Mouse (Mus musculus) gastrocnemius, postnatal 10 days (tissue): ENCODE results near the gene Ssr1. TPM values are rescaled to one million over a fixed set of nuclear protein-coding genes. Genes with fewer than 3 reads are reported as not detected.

Experiments
- DNase-seq: peaks from one replicate; pipeline ENCODE4 v3.0.0; 2021; ENCODE audit warnings: mixed read lengths
- total RNA-seq, 2 experiments: library from RNA; stranded (reverse); gene quantifications; 2 replicates each; pipeline ENCODE4 v1.2.3; 2021

The Ssr1 gene
- total RNA-seq, 2 experiments from 2014 or later: 64.8 to 87.4 TPM

DNA sequence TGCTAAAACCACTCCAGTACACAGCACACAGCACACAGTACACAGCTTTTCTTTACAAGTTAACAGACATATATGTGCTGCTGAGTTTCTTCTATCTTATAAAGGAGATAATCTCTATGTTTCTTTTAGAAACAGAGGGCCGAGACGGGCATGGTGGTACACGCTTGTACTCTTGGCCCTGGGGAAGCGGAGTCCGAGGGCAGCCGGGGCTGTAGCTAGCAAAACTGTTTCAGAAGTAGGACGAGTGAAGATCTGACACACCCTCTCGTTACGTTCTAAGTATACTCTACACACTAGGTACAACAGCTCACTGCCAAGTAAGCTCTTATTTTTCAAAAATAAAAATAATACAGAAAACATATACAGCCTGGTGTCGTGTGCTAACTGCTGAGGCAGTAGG is 13.7 kb downstream of the Ssr1 start:
- no peak for DNase-seq

DNA sequence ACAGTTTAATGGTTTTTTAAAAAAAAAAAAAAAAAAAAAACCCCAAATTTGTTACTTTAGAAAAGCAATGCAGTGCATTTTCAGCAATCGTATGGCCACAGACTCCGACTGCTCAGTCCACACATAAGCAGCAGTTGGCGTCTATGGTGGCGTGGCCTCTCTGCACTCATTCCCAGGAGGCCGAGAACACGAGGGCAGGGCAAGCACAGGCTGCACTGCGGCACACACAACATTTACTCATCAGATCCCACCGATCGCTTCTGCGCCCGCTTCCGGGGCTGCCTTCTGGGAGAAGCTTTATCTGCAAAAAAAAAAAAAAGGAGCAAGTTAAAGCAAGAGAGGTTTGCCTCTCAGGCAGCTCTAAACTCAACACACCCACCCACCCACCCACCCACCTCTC is 14.5 kb downstream of the Ssr1 start:
- no peak for DNase-seq

GRCm38 (mm10) chr13:37974731-37975130 is 19.3 kb downstream of the Ssr1 start:
- no peak for DNase-seq

DNA sequence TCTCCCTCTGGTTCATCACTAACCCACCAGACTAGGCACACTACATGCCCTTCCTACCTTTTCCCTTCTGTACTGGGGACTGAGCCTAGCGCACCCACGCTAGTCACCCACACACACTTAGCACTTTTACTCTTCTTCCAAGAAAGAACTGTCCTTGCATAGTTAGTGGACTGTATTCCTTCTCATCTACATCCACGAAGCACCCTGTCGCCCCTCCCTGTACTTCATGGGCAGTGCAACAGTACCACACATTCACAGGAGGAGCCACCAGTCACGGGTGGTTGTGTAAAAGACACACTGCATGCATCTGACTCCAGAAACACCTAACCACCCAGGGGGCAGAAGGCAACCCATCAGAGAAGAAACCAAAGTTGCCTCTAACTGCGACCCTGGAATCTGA is 20.0 kb downstream of the Ssr1 start:
- DNase-seq: no peak

- no peak for DNase-seq
Measured at GRCm38 (mm10) chr13:37970887-37971530, 23.0 kb downstream of the Ssr1 start.

- no peak for DNase-seq
Measured at GRCm38 (mm10) chr13:37969988-37970387, 24.0 kb downstream of the Ssr1 start.

DNA sequence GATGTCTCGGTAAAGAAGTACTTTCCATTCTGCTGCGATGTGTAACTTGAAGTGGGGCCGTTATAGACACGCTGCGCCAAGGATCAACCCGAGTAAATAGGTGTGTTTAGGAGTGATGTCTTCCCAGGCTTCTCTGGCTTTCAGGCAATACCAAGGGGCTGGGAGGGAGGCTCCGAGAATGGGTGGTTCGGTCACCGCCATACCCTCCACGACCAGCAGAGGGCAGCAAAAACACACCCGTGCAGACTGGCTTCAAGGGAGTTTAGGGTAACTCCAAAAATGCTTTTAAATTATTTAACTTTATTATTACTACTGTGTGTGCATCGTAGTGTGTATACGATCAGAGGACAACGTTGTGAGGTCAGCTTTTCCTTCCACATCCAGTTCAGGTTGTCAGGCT is 24.7 kb downstream of the Ssr1 start:
- peak; percentile 93 for DNase-seq

GRCm38 (mm10) chr13:37967565-37967964 is 26.5 kb downstream of the Ssr1 start:
- no peak for DNase-seq

GRCm38 (mm10) chr13:37967052-37967437 is 27.0 kb downstream of the Ssr1 start:
- DNase-seq: peak; percentile 37

- no peak for DNase-seq
Measured at GRCm38 (mm10) chr13:37966256-37967051, 27.6 kb downstream of the Ssr1 start.

GRCm38 (mm10) chr13:37965126-37965914 is 28.7 kb downstream of the Ssr1 start:
- DNase-seq: no peak

DNA sequence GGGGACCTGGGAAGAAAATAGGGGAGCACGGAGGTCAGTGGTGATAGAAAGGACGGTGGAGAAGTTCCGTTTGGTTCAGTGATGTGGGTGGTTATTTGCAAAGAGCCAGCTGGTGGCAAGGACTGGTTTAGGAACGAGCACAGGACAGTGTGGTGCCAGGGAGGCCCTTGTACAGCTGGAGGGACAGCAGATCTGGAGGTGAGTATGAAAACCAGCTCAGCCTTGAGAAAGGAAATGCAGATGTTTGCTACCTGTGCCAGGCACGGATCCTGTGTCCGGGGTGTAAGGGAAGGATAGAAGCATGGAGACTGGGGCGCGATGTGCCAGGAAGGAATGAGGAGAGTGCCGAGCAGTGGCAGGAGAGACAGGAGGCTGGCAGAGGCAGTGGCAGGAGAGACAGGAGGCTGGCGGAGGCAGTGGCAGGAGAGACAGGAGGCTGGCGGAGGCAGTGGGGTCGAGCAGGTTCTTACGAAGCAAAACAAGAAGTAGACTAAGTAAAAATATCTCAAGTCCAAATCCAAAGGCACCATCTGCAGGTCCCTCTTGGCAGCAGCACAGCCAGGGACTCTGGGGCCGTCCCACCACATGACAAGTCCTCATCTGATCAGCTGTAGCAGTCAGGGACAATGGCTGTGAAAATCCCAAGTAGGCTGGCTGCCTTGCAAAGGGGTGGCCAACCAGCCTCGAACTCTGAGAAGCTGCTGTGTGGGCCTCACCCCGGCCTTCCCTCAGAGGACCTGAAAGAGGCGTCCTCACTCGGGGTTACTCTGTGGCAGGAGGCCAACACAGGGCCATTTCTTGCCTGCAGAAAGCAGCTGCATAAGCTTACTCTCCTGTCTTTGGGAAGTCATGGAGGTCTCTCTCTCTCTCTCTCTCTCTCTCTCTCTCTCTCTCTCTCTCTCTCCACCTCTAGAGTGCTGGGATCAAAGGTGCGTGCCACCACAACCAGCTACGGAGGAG is 29.6 kb downstream of the Ssr1 start:
- no peak for DNase-seq

DNA sequence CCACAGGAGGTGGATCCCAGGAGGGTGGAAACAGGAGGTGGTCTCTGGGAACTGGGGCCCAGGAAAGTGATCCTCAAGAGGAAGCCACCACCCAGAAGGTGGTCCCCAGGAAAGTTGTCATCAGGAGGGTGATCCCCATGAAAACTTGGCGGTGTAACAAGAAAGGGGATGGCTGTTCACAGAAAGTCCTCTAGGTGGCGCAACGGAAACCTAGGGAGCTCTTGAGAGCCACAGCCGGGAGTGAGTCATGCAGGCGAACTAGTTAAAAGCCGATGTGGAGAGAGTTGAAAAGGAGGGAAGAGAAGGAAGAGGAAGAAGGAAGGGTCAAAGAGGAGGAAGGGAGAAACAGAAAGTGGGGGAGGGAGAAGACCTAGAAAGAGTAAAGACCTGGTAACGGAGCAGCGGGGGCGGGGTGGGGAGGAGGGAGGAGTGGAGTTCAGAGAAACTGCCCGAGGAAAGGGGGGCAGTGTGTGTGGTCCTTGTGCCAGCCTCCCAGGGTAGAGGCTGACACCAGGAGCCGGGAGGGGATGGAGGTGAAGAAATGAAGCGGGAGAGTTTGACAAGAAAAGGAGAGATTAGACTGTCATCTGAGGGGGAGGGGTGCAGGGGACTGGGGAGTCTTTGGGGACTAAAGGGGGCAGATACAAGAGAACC is 30.5 kb downstream of the Ssr1 start:
- peak; percentile 74 for DNase-seq

GRCm38 (mm10) chr13:37962541-37962940 is 31.5 kb downstream of the Ssr1 start:
- DNase-seq: no peak

DNA sequence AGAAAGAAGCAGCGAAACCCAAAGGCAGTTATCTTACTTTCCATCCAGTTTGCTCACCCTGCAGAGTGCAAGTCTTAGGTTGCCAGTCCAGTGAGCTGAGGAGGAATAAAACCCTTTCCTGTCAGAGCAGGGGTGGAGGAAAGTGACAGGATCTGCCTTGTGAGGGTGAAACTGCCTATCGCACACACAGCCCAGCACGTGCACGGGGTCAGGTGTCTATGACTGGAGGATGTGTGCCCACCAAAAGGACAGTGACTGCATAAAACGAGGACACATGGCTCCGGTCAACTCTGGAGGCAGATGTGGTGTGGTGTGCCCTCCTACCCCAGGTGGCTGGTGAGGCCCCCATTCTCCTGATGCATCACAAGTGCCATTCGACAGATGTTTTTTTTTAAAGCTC is 34.1 kb downstream of the Ssr1 start:
- no peak for DNase-seq

DNA sequence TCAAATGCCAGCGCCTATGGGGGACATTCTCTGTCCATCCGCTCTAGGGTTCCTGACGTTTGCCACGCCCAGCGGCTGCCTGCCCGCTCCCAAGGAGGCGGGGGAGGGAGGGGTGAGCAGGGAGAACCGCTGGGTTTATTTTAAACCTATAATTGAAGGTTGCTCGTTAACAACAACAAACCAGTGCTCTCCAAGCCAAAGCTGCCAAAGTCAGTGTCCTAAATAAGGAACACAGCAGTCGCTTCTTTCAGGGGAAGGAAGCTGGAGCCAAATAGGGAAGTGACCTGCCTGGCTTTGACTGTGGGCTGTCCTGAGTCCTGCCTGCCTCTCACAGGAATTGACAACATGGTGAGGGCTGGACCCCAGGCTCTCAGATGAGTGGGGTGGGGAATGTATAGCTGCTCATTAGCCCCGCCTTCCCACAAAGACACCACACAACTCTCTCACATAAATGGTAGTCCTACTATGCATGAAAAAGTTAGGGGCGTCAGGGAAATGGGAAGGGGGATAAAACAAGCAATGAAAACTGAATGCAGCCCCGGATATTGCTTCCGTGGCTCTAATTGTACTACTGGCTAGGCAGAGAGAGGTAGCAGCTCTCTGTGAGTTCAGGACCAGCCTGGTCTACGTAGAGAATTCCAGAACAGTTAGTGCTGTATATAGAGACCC is 34.6 kb downstream of the Ssr1 start:
- no peak for DNase-seq

DNA sequence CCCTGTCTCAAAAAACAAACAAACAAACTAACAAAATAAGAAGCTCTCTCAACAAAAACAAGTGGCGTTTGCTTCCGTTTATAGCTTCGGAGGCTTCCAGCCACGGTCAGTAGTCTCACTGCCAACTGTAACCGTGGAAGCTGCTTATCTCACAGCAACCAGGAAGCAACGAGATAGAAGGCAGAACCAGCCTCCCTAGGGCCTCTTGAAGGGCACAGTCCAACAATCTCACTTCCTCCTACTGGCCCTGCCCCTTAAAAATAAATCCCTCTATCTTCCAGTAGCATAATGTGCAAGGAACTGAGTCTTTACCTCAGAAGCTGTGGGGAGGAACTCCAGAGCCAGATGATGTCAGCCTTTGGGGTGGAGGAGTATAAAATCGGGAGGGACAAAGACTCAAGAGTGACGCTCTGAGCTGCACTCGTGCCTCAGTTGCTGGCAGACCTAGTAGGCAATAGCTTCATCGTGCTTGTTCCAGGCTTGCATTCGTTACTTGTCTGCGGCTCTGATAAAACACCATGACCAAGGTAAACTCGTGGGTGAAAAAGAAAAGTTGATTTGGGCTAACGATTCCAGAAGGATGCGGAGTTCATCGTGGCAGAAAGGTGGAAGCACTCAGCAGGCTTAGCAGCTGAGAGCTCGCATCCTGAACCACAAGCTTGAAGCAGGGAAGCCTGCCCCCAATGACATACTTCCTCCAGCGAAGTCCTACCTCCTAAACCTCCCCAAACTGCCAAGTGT is 35.3 kb downstream of the Ssr1 start:
- no peak for DNase-seq

DNA sequence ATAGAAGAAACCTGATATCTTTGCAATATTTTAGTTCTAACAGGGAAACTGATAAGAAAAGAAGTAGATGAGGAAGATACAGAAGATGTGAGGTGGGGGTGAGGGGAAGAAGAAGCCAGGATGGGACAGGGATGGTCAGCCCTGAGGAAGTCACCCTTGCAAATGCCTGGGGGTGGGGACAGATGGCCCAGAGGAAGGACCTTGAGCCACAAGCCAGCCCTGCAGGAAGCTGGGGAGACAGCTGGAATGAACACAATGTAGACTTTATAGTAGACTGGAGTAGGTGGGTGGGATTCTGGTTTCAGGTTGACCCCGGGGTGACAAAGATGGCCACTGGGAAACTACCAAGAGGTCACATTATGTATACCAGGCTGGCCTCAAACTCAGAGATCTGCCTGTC is 39.7 kb downstream of the Ssr1 start:
- no peak for DNase-seq

DNA sequence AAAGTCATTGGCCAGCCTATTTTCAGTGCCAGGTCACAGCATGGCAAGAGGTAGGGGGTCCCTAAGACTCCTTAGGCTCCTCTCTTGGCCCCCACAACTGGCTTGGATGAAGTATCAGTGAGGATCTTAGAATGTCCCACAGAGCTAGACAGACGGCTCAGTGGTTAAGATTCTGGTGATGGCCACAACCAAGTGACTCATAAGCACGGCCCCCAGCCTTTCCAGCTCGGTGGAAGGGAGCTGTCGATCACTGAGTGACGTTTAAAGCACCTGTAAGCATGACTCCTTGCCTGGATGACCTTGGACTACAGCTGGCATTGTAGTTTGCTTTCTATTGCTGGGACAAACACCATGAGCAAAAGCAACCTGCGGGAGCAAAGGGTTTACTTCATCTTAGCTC is 41.0 kb downstream of the Ssr1 start:
- DNase-seq: no peak

DNA sequence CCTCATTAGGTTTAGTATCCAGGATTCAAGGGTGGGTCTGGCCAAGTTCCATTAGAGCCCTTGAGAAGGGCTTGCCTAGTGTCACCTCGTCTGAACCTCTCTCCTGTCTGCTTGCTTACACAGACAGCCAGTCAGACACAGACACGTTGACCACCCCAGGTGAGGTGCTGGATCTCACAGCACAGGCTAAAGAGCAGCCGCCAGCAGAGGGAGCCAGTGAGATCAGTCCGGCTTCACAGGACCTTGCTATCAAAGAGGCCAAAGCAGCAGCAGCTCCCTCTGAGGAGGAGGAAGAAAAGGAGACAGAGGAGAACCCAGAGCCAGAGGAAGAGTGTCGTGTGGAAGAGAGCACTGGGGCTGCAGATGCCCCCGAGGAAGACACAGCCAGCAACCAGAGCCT is 47.3 kb downstream of the Ssr1 start:
- peak; percentile 91 for DNase-seq
